Mouse (Mus musculus) embryonic facial prominence, embryonic 13.5 days (tissue): ENCODE measurements around the gene Orc2. TPM values are rescaled to one million over a fixed set of nuclear protein-coding genes. Genes with fewer than 3 reads are reported as not detected.
A peak's percentile ranks its signal among the peaks of the same experiment; 100 is the strongest.

Experiments used
- ATAC-seq: fragments of 200-750 bp; cut with Nextera tagmentation; 2 replicates; pipeline ENCODE4 v1.8.0; 2017; ENCODE audit warnings: low read depth; ENCODE audit not compliant: insufficient number of reproducible peaks, insufficient read depth, low FRiP score, low TSS enrichment
- H3K27ac ChIP-seq: fragments of 300-500 bp; sonication (generic); 2 replicates; pipeline ENCODE4 v1.5.1; 2015; ENCODE audit warnings: moderate library complexity, mild to moderate bottlenecking, inconsistent platforms
- H3K27me3 ChIP-seq: fragments of 300-500 bp; sonication (generic); 2 replicates; pipeline ENCODE4 v1.6.1; 2015; ENCODE audit warnings: mild to moderate bottlenecking, inconsistent platforms
- H3K36me3 ChIP-seq: fragments of 300-500 bp; sonication (generic); 2 replicates; pipeline ENCODE4 v1.6.1; 2015; ENCODE audit warnings: mild to moderate bottlenecking, inconsistent platforms
- H3K4me1 ChIP-seq: fragments of 300-500 bp; sonication (generic); 2 replicates; pipeline ENCODE4 v1.6.1; 2015; ENCODE audit warnings: inconsistent platforms
- H3K4me2 ChIP-seq: fragments of 300-500 bp; sonication (generic); 2 replicates; pipeline ENCODE4 v1.6.1; 2015; ENCODE audit warnings: moderate library complexity, mild to moderate bottlenecking, inconsistent platforms
- H3K4me3 ChIP-seq: fragments of 300-500 bp; sonication (generic); 2 replicates; pipeline ENCODE4 v1.5.1; 2015; ENCODE audit warnings: mild to moderate bottlenecking, inconsistent platforms
- H3K9ac ChIP-seq: fragments of 300-500 bp; sonication (generic); 2 replicates; pipeline ENCODE4 v1.6.1; 2015; ENCODE audit warnings: mild to moderate bottlenecking, inconsistent platforms
- H3K9me3 ChIP-seq: fragments of 300-500 bp; sonication (generic); 2 replicates; pipeline ENCODE4 v1.6.1; 2016; ENCODE audit warnings: inconsistent platforms
- WGBS: fragments of 180-500 bp; shearing (Covaris S2); methylation state at CpG from one replicate; pipeline ENCODE4 v1.1.7; 2015; ENCODE audit warnings: mixed read lengths; 5-methylcytosine and 5-hydroxymethylcytosine counted together
- polyA plus RNA-seq: library from polyadenylated mRNA; unstranded; fragments of >200 nt; fragmentation: Nextera tagmentation; extraction: Ambion mirVana; gene quantifications from 2 replicates; pipeline ENCODE4 v1.2.1, GENCODE M21; 2015

Orc2 gene
- polyA plus RNA-seq, 1 experiment from 2014 or later, result 36.5 TPM

- Histone ChIP-seq H3K4me3 (peak overlapping the region; percentile 95), H3K4me2 (peak overlapping the region; percentile 83), H3K4me1 (peaks cover 20% of the 10 kb centered on the region), H3K36me3 (peaks cover 31% of the 10 kb centered on the region), H3K27me3 (no peaks in the 10 kb centered on the region), H3K27ac (peak overlapping the region; percentile 99), H3K9me3 (no peaks in the 10 kb centered on the region), H3K9ac (peak overlapping the region; percentile 100)
- ATAC-seq, result no peak
- WGBS, result 6% methylated on average over 13 of the region's 13 CpGs
Observed at GRCm38 (mm10) chr1:58422879-58423278, 82.0 kb downstream of the Orc2 start.

GRCm38 (mm10) chr1:58420961-58421360, 83.9 kb downstream of the Orc2 start:
- 72% methylated on average over 7 of the region's 7 CpGs for WGBS
- H3K27me3 ChIP-seq, result no peaks in the 10 kb centered on the region
- no peaks in the 10 kb centered on the region for H3K9me3 ChIP-seq
- H3K4me3 ChIP-seq, result peak overlapping the region; percentile 95; the same call in 1 of the 2 replicates
- H3K9ac ChIP-seq, result no peak overlapping the region
- no peak for ATAC-seq
- no peak overlapping the region for H3K27ac ChIP-seq
- H3K36me3 ChIP-seq, result peaks cover 49% of the 10 kb centered on the region
- H3K4me1 ChIP-seq, result peaks cover 20% of the 10 kb centered on the region
- H3K4me2 ChIP-seq, result peak overlapping the region; percentile 83

- Histone ChIP-seq H3K4me1 (peaks cover 20% of the 10 kb centered on the region), H3K9me3 (no peaks in the 10 kb centered on the region), H3K27me3 (no peaks in the 10 kb centered on the region), H3K36me3 (peaks cover 57% of the 10 kb centered on the region), H3K9ac (no peak overlapping the region), H3K4me2 (no peak overlapping the region; the same call in 1 of the 2 replicates), H3K4me3 (no peak overlapping the region), H3K27ac (no peak overlapping the region)
- 87% methylated on average over 10 of the region's 10 CpGs for WGBS
- ATAC-seq, result no peak
Observed at GRCm38 (mm10) chr1:58420032-58420431, 84.9 kb downstream of the Orc2 start.

- Histone ChIP-seq H3K4me2 (no peak overlapping the region), H3K27ac (no peak overlapping the region), H3K9ac (no peak overlapping the region), H3K36me3 (peaks cover 87% of the 10 kb centered on the region), H3K4me1 (peaks cover 5% of the 10 kb centered on the region), H3K9me3 (no peaks in the 10 kb centered on the region), H3K4me3 (no peak overlapping the region), H3K27me3 (no peaks in the 10 kb centered on the region)
- no peak for ATAC-seq
- 86% methylated on average over 2 of the region's 2 CpGs for WGBS
Observed at GRCm38 (mm10) chr1:58416048-58416447, 88.9 kb downstream of the Orc2 start.

- H3K4me1 ChIP-seq, result 0 out of 2 replicates have a peak, but pooled peaks cover 2% of the 10 kb centered on the region
- H3K27me3 ChIP-seq, result no peaks in the 10 kb centered on the region
- no peak overlapping the region for H3K9ac ChIP-seq
- H3K36me3 ChIP-seq, result peaks cover 90% of the 10 kb centered on the region
- no peaks in the 10 kb centered on the region for H3K9me3 ChIP-seq
- no peak overlapping the region for H3K4me3 ChIP-seq
- WGBS, result 32% methylated on average over 1 of the region's 1 CpGs
- no peak overlapping the region for H3K27ac ChIP-seq
- ATAC-seq, result no peak
- H3K4me2 ChIP-seq, result no peak overlapping the region
Observed at GRCm38 (mm10) chr1:58415442-58415841, 89.5 kb downstream of the Orc2 start.

Other genes with a start within 250 kb of the Orc2 start
- gene Aox2, start 226.8 kb downstream of the Orc2 start, polyA plus RNA-seq, result 0.34 and 0.44 TPM in 2 replicates
- 344 and 384 TPM in 2 replicates for gene Bzw1, start 112.2 kb downstream of the Orc2 start, polyA plus RNA-seq
- gene Clk1, start 81.0 kb downstream of the Orc2 start, polyA plus RNA-seq, result 236 and 274 TPM in 2 replicates
- 51.6 and 52.9 TPM in 2 replicates for gene Nif3l1, start 60.0 kb downstream of the Orc2 start, polyA plus RNA-seq
- 55.7 and 66.1 TPM in 2 replicates for gene Ppil3, start 59.6 kb downstream of the Orc2 start, polyA plus RNA-seq
- gene Fam126b, start 81.2 kb upstream of the Orc2 start, polyA plus RNA-seq, result 7.7 and 9.2 TPM in 2 replicates
- 175 and 176 TPM in 2 replicates for gene Ndufb3, start 81.3 kb upstream of the Orc2 start, polyA plus RNA-seq
- not detected in 2 replicates for gene Als2cr12, start 190.9 kb upstream of the Orc2 start, polyA plus RNA-seq
- 39.0 and 44.4 TPM in 2 replicates for gene Cflar, start 206.4 kb upstream of the Orc2 start, polyA plus RNA-seq